Mouse (Mus musculus) C2C12 (cell line): Measurements from ENCODE around the gene Cyld. TPM values are rescaled to one million over a fixed set of nuclear protein-coding genes. Genes with fewer than 3 reads are reported as not detected.

ENCODE experiments used
- H3K27me3 ChIP-seq: one replicate; pipeline ENCODE4 v1.6.1; 2011; ENCODE audit not compliant: control insufficient read depth, insufficient read depth, insufficient read length
- H3K36me3 ChIP-seq: one replicate; pipeline ENCODE4 v1.6.1; 2011; ENCODE audit not compliant: control insufficient read depth, insufficient read depth
- H3K4me3 ChIP-seq: one replicate; pipeline ENCODE4 v1.5.1; 2011; ENCODE audit warnings: mild to moderate bottlenecking, control low read depth; ENCODE audit not compliant: poor library complexity, insufficient read depth, severe bottlenecking
- H3K79me2 ChIP-seq: one replicate; pipeline ENCODE4 v1.6.1; 2011; ENCODE audit not compliant: control insufficient read depth, insufficient read depth
- H3K79me3 ChIP-seq: one replicate; pipeline ENCODE4 v1.6.1; 2011; ENCODE audit warnings: low read depth, control low read depth
- H3ac ChIP-seq: one replicate; pipeline ENCODE3; 2011; ENCODE audit warnings: low read depth; ENCODE audit not compliant: control insufficient read depth, insufficient read length
- CEBPB ChIP-seq: IDR thresholded peaks from one replicate; pipeline ENCODE4 v1.6.1; 2011; ENCODE audit warnings: low read depth, mild to moderate bottlenecking, control low read depth, moderate library complexity
- CTCF ChIP-seq: IDR thresholded peaks from one replicate; pipeline ENCODE4 v1.5.1; 2011; ENCODE audit not compliant: control insufficient read depth, insufficient read depth, insufficient read length
- FOSL1 ChIP-seq: IDR thresholded peaks from one replicate; pipeline ENCODE4 v1.8.0; 2011; ENCODE audit warnings: mild to moderate bottlenecking, low read length; ENCODE audit not compliant: poor library complexity, insufficient read depth, severe bottlenecking
- MAX ChIP-seq: IDR thresholded peaks from one replicate; pipeline ENCODE4 v1.6.1; 2011; ENCODE audit warnings: mild to moderate bottlenecking, control low read depth
- MYOD1 ChIP-seq: IDR thresholded peaks from one replicate; pipeline ENCODE4 v1.6.1; 2011; ENCODE audit warnings: low read depth; ENCODE audit not compliant: control insufficient read depth, insufficient read length
- MYOG ChIP-seq: IDR thresholded peaks from one replicate; pipeline ENCODE4 v1.6.1; 2011; ENCODE audit not compliant: control insufficient read depth, insufficient read length; ENCODE audit errors: extremely low read depth
- USF1 ChIP-seq: IDR thresholded peaks from one replicate; pipeline ENCODE4 v1.6.1; 2011; ENCODE audit warnings: low read depth, mild to moderate bottlenecking, control low read depth, moderate library complexity
- polyA plus RNA-seq: library from polyadenylated mRNA; unstranded; fragments of >200 nt; fragmentation: generic; extraction: Trizol; gene quantifications from one replicate; pipeline ENCODE4 v1.2.1, GENCODE M21; 2012; ENCODE audit warnings: missing spikeins

Cyld gene
- polyA plus RNA-seq, 1 experiment, result 5.8 TPM

GRCm38 (mm10) chr8:88671575-88671974, 25.3 kb upstream of the Cyld start:
- no peak overlapping the region for H3ac ChIP-seq
- no peaks in the 10 kb centered on the region for H3K36me3 ChIP-seq
- H3K79me3 ChIP-seq, result no peaks in the 10 kb centered on the region
- no peak overlapping the region for H3K4me3 ChIP-seq
- H3K27me3 ChIP-seq, result no peaks in the 10 kb centered on the region
- TF ChIP-seq MYOD1 (no peak), FOSL1 (no peak), MAX (no peak), MYOG (no peak), CEBPB (no peak), CTCF (no peak), USF1 (no peak)
- no peaks in the 10 kb centered on the region for H3K79me2 ChIP-seq

- Histone ChIP-seq H3K36me3 (no peaks in the 10 kb centered on the region), H3K27me3 (no peaks in the 10 kb centered on the region), H3K4me3 (no peak overlapping the region), H3K79me2 (no peaks in the 10 kb centered on the region), H3ac (no peak overlapping the region), H3K79me3 (no peaks in the 10 kb centered on the region)
- TF ChIP-seq MYOD1, result no peak
- no peak for TF ChIP-seq FOSL1
These were observed 23.0 kb upstream of the Cyld start for GRCm38 (mm10) chr8:88673859-88674258.

GRCm38 (mm10) chr8:88675372-88676165, 21.3 kb upstream of the Cyld start:
- Histone ChIP-seq H3K79me2 (no peaks in the 10 kb centered on the region), H3K79me3 (no peaks in the 10 kb centered on the region), H3K36me3 (no peaks in the 10 kb centered on the region), H3K4me3 (no peak overlapping the region), H3K27me3 (no peaks in the 10 kb centered on the region), H3ac (no peak overlapping the region)
- TF ChIP-seq MYOD1 (no peak), MYOG (no peak), USF1 (no peak), CEBPB (no peak), MAX (no peak), CTCF (no peak), FOSL1 (no peak)

- no peaks in the 10 kb centered on the region for H3K79me3 ChIP-seq
- no peak overlapping the region for H3ac ChIP-seq
- H3K79me2 ChIP-seq, result no peaks in the 10 kb centered on the region
- TF ChIP-seq MYOD1, result no peak
- no peak for TF ChIP-seq USF1
- no peak for TF ChIP-seq FOSL1
- no peak for TF ChIP-seq CEBPB
- no peak for TF ChIP-seq MYOG
- TF ChIP-seq CTCF, result no peak
- no peak for TF ChIP-seq MAX
- no peaks in the 10 kb centered on the region for H3K27me3 ChIP-seq
- H3K36me3 ChIP-seq, result no peaks in the 10 kb centered on the region
- no peak overlapping the region for H3K4me3 ChIP-seq
These were observed 19.8 kb upstream of the Cyld start for GRCm38 (mm10) chr8:88677071-88677470.

- TF ChIP-seq FOSL1 (no peak), MYOD1 (no peak), USF1 (no peak), CTCF (no peak), MYOG (no peak), MAX (no peak), CEBPB (no peak)
- no peak overlapping the region for H3ac ChIP-seq
- no peaks in the 10 kb centered on the region for H3K79me2 ChIP-seq
- H3K36me3 ChIP-seq, result no peaks in the 10 kb centered on the region
- H3K27me3 ChIP-seq, result no peaks in the 10 kb centered on the region
- H3K4me3 ChIP-seq, result no peak overlapping the region
- H3K79me3 ChIP-seq, result no peaks in the 10 kb centered on the region
These were observed 16.3 kb upstream of the Cyld start for GRCm38 (mm10) chr8:88680566-88680965.

- Histone ChIP-seq H3K4me3 (no peak overlapping the region), H3K36me3 (no peaks in the 10 kb centered on the region), H3K79me3 (no peaks in the 10 kb centered on the region), H3K79me2 (no peaks in the 10 kb centered on the region), H3ac (no peak overlapping the region), H3K27me3 (no peaks in the 10 kb centered on the region)
- TF ChIP-seq CEBPB (no peak), FOSL1 (no peak), USF1 (no peak), MYOG (no peak), MAX (no peak), MYOD1 (no peak), CTCF (no peak)
These were observed 15.8 kb upstream of the Cyld start for GRCm38 (mm10) chr8:88681046-88681445.
